Mouse (Mus musculus): ENCODE measurements around the gene Ano8.

Ano8 gene

GRCm38 (mm10) chr8:71498816-71499690 lies 13.3 kb upstream of the Ano8 start:
- no peak for DNase-seq (ENCODE audit: low spot score in 2 of 2)

- DNase-seq (ENCODE audit: low spot score in 2 of 2), result no peak
Measured at GRCm38 (mm10) chr8:71497881-71498501, 12.2 kb upstream of the Ano8 start.

GRCm38 (mm10) chr8:71497077-71497645 lies 11.4 kb upstream of the Ano8 start:
- no peak for DNase-seq (ENCODE audit: low spot score in 2 of 2)

- peak in 1 of 2 experiments; percentile 53 for DNase-seq (ENCODE audit: low spot score in 2 of 2)
Measured at GRCm38 (mm10) chr8:71496481-71496880, 10.7 kb upstream of the Ano8 start.

GRCm38 (mm10) chr8:71495811-71496210 lies 10.0 kb upstream of the Ano8 start:
- no peak for DNase-seq (ENCODE audit: low spot score in 2 of 2)

- DNase-seq (ENCODE audit: low spot score in 2 of 2), result peak; percentile 75 to 76
Measured at GRCm38 (mm10) chr8:71495039-71495438, 9.3 kb upstream of the Ano8 start.

GRCm38 (mm10) chr8:71488454-71488853 lies 2.7 kb upstream of the Ano8 start:
- peak; percentile 85 to 92 for DNase-seq (ENCODE audit: low spot score in 2 of 2)

GRCm38 (mm10) chr8:71487691-71488445 lies 2.1 kb upstream of the Ano8 start, which contains the start of gene Gtpbp3:
Gene Gtpbp3 (plus strand): TSS chr8:71488103.
- DNase-seq (ENCODE audit: low spot score in 2 of 2), result peak; percentile 80 to 85

GRCm38 (mm10) chr8:71486136-71486529 lies 370 bp upstream of the Ano8 start:
- no peak for DNase-seq (ENCODE audit: low spot score in 2 of 2)

GRCm38 (mm10) chr8:71484736-71485135 lies 1.0 kb downstream of the Ano8 start:
- DNase-seq (ENCODE audit: low spot score in 2 of 2), result no peak

- no peak for DNase-seq (ENCODE audit: low spot score in 2 of 2)
Measured at GRCm38 (mm10) chr8:71483932-71484331, 1.8 kb downstream of the Ano8 start.

- no peak for DNase-seq (ENCODE audit: low spot score in 2 of 2)
Measured at GRCm38 (mm10) chr8:71478943-71479342, 6.8 kb downstream of the Ano8 start.

GRCm38 (mm10) chr8:71477196-71477845 lies 8.4 kb downstream of the Ano8 start:
- no peak for DNase-seq (ENCODE audit: low spot score in 2 of 2)

- DNase-seq (ENCODE audit: low spot score in 2 of 2), result peak; percentile 72 to 73
Measured at GRCm38 (mm10) chr8:71476099-71476940, 9.4 kb downstream of the Ano8 start.

- no peak for DNase-seq (ENCODE audit: low spot score in 2 of 2)
Measured at GRCm38 (mm10) chr8:71475702-71476075, 10.1 kb downstream of the Ano8 start.

- no peak for DNase-seq (ENCODE audit: low spot score in 2 of 2)
Measured at GRCm38 (mm10) chr8:71474785-71475701, 10.7 kb downstream of the Ano8 start.

- no peak for DNase-seq (ENCODE audit: low spot score in 2 of 2)
Measured at GRCm38 (mm10) chr8:71474344-71474743, 11.4 kb downstream of the Ano8 start.

GRCm38 (mm10) chr8:71472601-71473386 lies 13.0 kb downstream of the Ano8 start:
- no peak for DNase-seq (ENCODE audit: low spot score in 2 of 2)

GRCm38 (mm10) chr8:71471861-71472260 lies 13.9 kb downstream of the Ano8 start:
- no peak for DNase-seq (ENCODE audit: low spot score in 2 of 2)
